Mouse (Mus musculus): ENCODE results near the gene Gas7.

The Gas7 gene

GRCm38 (mm10) chr11:67722399-67723156 is 267.3 kb downstream of the Gas7 start:
- no peak for DNase-seq (ENCODE audit: low spot score)

GRCm38 (mm10) chr11:67723231-67724013 is 268.2 kb downstream of the Gas7 start:
- no peak for DNase-seq (ENCODE audit: low spot score)

GRCm38 (mm10) chr11:67727095-67727494 is 271.9 kb downstream of the Gas7 start:
- DNase-seq (ENCODE audit: low spot score): no peak

GRCm38 (mm10) chr11:67728726-67729125 is 273.5 kb downstream of the Gas7 start:
- no peak for DNase-seq (ENCODE audit: low spot score)

- DNase-seq (ENCODE audit: low spot score): no peak
Measured at GRCm38 (mm10) chr11:67731056-67731455, 275.8 kb downstream of the Gas7 start.

GRCm38 (mm10) chr11:67733726-67734125 is 278.5 kb downstream of the Gas7 start:
- DNase-seq (ENCODE audit: low spot score): no peak

- no peak for DNase-seq (ENCODE audit: low spot score)
Measured at GRCm38 (mm10) chr11:67734597-67734996, 279.4 kb downstream of the Gas7 start.

GRCm38 (mm10) chr11:67738345-67738744 is 283.1 kb downstream of the Gas7 start:
- DNase-seq (ENCODE audit: low spot score): no peak
